Mouse (Mus musculus) Patski (cell line): ENCODE measurements around the gene 1810065E05Rik. TPM values are rescaled to one million over a fixed set of nuclear protein-coding genes. Genes with fewer than 3 reads are reported as not detected.

ENCODE experiments used
- ATAC-seq: fragments of 100-300 bp; one replicate; pipeline ENCODE4 v1.8.0; 2021
- CTCF ChIA-PET: fragments of 350-600 bp; sonication (Branson Sonifier 250); formaldehyde crosslinking; loops from one replicate; lab custom pipeline; 2022; ENCODE audit warnings: inconsistent platforms; lab: Charles Lee
- POLR2A ChIA-PET: fragments of 350-600 bp; sonication (Branson Sonifier 250); formaldehyde crosslinking; loops from one replicate; lab custom pipeline; 2022; ENCODE audit warnings: antibody characterized with exemption, inconsistent platforms; lab: Charles Lee
- DNase-seq: peaks from one replicate; pipeline ENCODE4 v3.0.0-alpha.2; 2011; ENCODE audit warnings: low read depth, low spot score
- H3K27me3 ChIP-seq: fragments of 371-371 bp; one replicate; pipeline ENCODE4 v1.5.1; 2021
- CTCF ChIP-seq: fragments of 100-300 bp; IDR thresholded peaks from one replicate; pipeline ENCODE4 v1.5.1; 2021
- in situ Hi-C: fragments of 300-500 bp; cut with MboI; formaldehyde crosslinking; loops from 3 replicates; pipeline ENCODE4 v1.11.1; 2018; ENCODE audit warnings: low pct_unique_long_range_greater_than_20kb, mixed read lengths
- polyA plus RNA-seq: library from polyadenylated mRNA; unstranded; gene quantifications from one replicate; pipeline ENCODE4 v1.2.3, GENCODE M21; 2021

1810065E05Rik gene
- polyA plus RNA-seq, result 13.8 TPM

DNA sequence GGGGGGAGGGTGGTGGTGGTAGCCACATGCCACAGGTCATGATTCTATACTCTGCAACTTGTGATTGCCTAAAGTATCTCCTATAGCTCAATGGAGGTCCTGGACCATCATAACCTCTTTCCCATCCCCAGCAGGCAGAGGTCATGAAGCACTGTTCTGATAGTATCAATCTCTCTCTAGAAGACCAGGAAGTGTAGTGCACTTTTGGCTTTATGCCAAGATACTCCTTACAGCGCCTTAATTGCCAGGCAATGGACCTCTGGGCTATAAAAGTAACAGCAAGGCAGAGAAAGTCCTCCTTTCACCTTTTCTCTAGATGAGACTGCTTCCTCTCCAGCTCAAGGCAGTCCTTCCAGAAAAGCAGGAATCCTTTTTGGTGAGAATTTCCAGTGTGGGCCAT, at the start of gene 1810065E05Rik:
1810065E05Rik (plus strand) TSS at position 297 of the 400 bp plus-strand sequence.
- ATAC-seq, result no peak
- in situ Hi-C loops, result no loop called here
- POLR2A ChIA-PET, result no interaction called here
- no peaks in the 10 kb centered on the region for H3K27me3 ChIP-seq
- TF ChIP-seq CTCF, result no peak
- DNase-seq, result no peak
- CTCF ChIA-PET, result no interaction called here

DNA sequence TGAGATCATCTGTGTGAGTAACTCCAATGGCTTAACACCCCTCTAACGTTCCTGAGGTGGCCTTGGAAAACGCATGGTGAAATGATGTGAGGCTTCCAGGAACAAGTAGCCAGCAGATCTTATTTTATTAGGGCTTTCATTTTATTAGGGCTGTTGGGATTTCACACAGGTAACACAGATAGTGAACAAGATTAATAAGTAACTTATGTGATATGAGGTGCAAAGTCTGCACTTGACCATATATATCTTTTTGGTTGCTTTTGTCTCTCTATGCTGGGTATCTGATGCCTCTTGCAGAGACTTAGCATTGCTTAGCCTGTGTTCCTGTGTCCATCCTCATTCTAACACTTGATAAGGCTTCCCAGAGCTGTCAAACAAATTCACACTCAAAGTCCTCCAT, 43.6 kb upstream of the 1810065E05Rik start:
- no peak for ATAC-seq
- no peak for DNase-seq
- no peak for TF ChIP-seq CTCF
- H3K27me3 ChIP-seq, result no peaks in the 10 kb centered on the region
- ChIA-PET CTCF (no interaction called here), POLR2A (no interaction called here)
- in situ Hi-C loops, result no loop called here

DNA sequence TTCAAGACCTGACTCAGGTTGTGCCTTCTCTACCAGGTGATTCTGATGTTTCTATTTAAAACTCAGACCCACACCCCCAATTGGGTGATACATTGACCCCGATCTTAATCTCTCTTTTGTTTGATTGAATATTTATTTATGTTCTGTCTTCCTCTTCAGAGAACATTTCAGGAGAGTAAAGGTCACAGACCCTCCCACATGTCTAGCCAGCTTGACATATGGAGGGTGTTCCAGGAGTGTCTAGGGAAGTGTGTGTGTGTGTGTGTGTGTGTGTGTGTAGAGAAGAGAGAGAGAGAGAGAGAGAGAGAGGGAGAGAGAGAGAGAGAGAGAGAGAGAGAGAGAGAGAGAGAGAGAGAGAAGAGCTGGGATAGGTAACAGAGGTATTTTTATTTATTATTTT, 43.2 kb upstream of the 1810065E05Rik start:
- ChIA-PET POLR2A (interaction anchor here (0.6 kb wide), 1 partner anchor 117 kb away, joined by 3 read pairs; no protein-coding TSS in a partner anchor), CTCF (no interaction called here)
- TF ChIP-seq CTCF, result no peak
- ATAC-seq (no peak), DNase-seq (no peak)
- no peaks in the 10 kb centered on the region for H3K27me3 ChIP-seq
- in situ Hi-C loops, result no loop called here

DNA sequence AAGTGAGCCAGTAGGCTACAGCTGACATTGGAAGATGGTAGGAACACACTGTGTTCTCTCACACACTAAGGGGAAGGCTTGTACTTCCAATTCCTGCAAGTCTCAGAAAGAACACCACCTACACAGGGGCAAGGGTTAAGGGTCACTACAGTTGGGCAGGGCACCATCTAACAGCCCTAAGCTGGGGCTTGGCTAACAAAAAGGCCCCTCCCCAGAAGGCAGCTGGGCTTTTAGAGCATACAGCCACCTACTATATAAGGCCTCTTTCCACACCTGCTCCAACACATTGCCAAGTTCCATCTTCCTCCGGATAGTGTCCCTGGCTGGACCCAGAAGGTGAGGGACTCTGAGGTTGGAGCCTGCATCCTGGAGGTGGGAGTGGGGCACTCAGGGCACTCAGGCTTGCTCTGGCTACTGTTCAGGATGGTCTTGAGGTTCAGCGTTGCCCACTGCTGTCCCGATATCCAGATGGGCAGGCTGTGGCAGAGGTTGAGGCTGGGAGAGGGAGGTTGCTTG, 42.1 kb upstream of the 1810065E05Rik start, which contains the start of gene Lypd8:
Lypd8 (plus strand) TSS at position 281 of the 516 bp plus-strand sequence.
- in situ Hi-C loops, result no loop called here
- CTCF ChIA-PET, result no interaction called here
- DNase-seq (no peak), ATAC-seq (no peak)
- no peak for TF ChIP-seq CTCF
- POLR2A ChIA-PET, result no interaction called here
- no peaks in the 10 kb centered on the region for H3K27me3 ChIP-seq

DNA sequence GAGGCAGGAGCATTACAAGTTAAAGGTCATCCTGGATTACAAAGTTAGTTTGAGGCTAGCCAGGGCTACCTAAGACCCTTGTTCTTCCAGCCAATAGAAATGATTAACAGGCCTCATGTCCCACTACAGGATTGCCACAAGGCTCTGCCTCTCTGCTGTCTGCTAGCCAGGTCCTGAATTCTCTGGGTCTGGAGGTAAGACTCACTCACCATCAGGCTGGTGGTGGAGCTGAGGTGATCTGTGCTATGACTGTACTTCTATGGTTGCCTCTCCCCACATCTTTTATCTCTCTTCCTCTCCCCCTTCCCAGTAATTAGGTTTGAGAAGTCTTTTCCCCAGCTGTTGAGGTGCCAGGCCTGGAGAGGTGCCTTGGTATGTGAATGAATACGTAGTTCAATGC, 41.4 kb upstream of the 1810065E05Rik start:
- ATAC-seq, result no peak
- CTCF ChIA-PET, result no interaction called here
- TF ChIP-seq CTCF, result no peak

DNA sequence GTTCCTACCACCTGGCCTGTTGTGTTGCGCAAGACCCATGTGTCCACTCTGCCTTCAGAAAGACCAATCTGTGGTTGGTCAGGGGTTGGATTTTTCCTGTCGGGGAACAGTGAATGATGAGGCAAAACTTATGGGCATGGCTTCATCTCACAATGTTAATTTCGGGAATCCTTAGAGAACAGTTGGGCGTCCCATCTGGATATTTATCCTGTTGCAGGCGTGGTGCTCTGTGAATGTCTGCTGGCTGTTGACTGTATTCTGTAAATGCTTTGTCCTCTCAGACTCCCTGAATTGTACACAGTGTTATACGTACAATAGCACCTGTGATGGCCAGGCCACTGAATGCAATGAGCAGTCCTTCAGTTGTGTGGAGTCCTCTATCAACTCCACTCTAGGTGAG, 38.4 kb upstream of the 1810065E05Rik start:
- DNase-seq, result no peak
- ChIA-PET CTCF (no interaction called here), POLR2A (no interaction called here)
- in situ Hi-C loops, result no loop called here
- TF ChIP-seq CTCF, result no peak
- no peak for ATAC-seq
- H3K27me3 ChIP-seq, result no peaks in the 10 kb centered on the region

More for the DNA sequence above, 41.4 kb upstream of the 1810065E05Rik start:
- no peak for DNase-seq
- in situ Hi-C loops, result no loop called here
- POLR2A ChIA-PET, result no interaction called here
- H3K27me3 ChIP-seq, result no peaks in the 10 kb centered on the region

DNA sequence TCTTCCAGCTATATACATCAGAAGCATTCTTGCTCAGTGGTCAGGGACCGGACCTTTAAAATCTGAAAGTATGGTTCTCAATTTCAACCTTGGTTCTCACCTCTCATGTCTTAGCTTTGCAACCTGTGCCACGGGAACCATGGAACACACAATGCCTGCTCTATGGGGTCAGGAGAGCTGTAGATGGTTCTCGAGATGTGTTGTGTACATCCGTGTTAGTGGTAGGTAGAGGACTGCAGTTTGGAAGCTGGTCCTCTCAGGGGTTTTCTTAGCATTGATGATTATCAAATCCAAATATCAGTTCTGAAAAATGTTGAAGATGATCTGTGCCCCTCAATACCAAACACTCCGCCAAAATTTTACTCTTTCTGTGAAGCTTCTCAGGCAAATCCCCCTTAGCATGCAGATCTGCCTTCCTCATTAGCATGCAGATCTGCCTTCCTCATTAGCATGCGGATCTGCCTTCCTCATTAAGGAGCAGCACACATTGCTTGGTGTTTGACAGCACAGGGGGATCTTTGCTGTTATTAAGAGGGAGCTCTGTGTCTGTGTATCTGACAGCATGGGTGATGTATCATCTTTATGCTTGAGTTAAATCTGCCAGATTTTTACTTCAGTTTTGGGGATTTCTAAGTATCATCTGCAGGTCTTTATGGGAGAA, 20.8 kb upstream of the 1810065E05Rik start:
- POLR2A ChIA-PET, result no interaction called here
- no peak for TF ChIP-seq CTCF
- in situ Hi-C loops, result loop anchor here (5.0 kb wide), 3 partner anchors 102 to 232 kb away; partner anchors contain the start of genes Olfr323 and Olfr331
- ATAC-seq (no peak), DNase-seq (no peak)
- no peaks in the 10 kb centered on the region for H3K27me3 ChIP-seq
- CTCF ChIA-PET, result interaction anchor here (0.8 to 4.0 kb wide), 3 partner anchors 24 to 99 kb away, joined by 3 to 17 read pairs (median 3); no protein-coding TSS in a partner anchor

DNA sequence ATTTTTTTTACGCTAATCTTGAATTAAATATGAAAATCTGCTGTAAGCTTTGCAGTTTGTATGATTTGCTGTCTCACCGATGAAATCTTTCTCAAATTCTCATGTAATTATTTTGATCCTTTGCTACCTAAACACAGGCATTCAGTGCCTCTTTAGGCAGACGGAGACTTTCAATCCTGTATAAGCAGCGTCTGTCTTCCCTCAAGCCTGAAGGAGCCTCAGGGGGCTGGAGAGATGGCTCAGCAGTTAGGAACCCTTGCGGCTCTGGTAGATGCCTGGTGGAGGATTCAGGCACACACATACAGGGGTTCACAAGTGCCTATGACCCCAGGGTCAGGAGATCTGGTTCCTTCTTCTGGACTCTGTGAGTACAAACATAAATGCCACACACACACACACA, 20.3 kb upstream of the 1810065E05Rik start:
- no peak for TF ChIP-seq CTCF
- CTCF ChIA-PET, result interaction anchor here (0.8 to 4.0 kb wide), 5 partner anchors 24 to 98 kb away, joined by 3 to 17 read pairs (median 4); no protein-coding TSS in a partner anchor
- no peaks in the 10 kb centered on the region for H3K27me3 ChIP-seq
- DNase-seq, result no peak
- POLR2A ChIA-PET, result no interaction called here
- no peak for ATAC-seq
- in situ Hi-C loops, result loop anchor here (5.0 kb wide), 1 partner anchor 232 kb away; the partner anchor contains the start of gene Olfr323

DNA sequence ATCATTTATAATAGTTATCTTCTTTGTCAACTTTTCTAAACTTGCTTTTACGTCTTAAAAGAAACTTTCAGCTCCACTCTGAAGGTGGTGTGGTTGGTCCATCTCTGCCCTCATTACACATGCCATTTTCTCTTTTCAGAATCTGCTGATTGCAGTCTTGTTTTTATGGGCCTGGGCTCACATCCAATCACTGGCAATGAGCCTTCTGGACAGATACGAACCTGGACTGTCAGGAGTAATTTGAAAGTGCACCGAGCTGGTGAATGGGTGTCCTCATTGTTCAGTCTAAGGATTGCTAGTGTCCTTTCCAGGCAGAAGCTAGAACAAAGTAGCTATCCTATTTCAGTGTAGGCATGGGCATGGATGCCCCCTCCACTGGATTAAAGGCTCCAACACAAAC, 12.8 kb upstream of the 1810065E05Rik start:
- no peak for TF ChIP-seq CTCF
- DNase-seq, result no peak
- ChIA-PET POLR2A (interaction anchor here (0.6 kb wide), 1 partner anchor 10 kb away, joined by 3 read pairs; no protein-coding TSS in a partner anchor), CTCF (interaction anchor here (0.8 kb wide), 1 partner anchor 9 kb away, joined by 3 read pairs; no protein-coding TSS in a partner anchor)
- H3K27me3 ChIP-seq, result no peaks in the 10 kb centered on the region
- no peak for ATAC-seq
- in situ Hi-C loops, result no loop called here

DNA sequence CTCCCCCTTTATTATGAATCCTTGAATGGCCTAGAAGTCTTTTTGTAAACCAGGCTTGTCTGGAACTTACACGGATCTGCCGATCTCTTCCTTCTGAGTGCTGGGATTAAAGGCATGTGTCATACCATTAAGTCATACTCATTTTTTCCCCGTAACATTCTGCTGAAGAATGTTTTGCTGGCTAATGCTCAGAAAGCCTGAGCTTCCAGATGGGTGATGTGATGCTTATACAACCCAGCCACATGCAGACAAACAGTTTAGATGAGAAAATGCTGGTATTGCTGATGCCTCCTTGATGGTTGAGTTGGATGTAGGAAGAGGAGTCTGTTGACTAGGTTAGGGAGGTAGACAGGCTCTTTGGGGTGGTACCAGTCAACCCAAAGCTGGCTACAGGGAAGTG, 2.6 kb upstream of the 1810065E05Rik start:
- TF ChIP-seq CTCF, result no peak
- ChIA-PET CTCF (interaction anchor here (1.2 to 2.2 kb wide), 4 partner anchors 9 to 82 kb away, joined by 4 to 6 read pairs (median 6); no protein-coding TSS in a partner anchor), POLR2A (interaction anchor here (0.6 to 1.1 kb wide), 2 partner anchors 20 to 42 kb away, joined by 3 read pairs; no protein-coding TSS in a partner anchor)
- in situ Hi-C loops, result no loop called here
- no peaks in the 10 kb centered on the region for H3K27me3 ChIP-seq
- ATAC-seq (peak; percentile 84), DNase-seq (peak; percentile 82)

DNA sequence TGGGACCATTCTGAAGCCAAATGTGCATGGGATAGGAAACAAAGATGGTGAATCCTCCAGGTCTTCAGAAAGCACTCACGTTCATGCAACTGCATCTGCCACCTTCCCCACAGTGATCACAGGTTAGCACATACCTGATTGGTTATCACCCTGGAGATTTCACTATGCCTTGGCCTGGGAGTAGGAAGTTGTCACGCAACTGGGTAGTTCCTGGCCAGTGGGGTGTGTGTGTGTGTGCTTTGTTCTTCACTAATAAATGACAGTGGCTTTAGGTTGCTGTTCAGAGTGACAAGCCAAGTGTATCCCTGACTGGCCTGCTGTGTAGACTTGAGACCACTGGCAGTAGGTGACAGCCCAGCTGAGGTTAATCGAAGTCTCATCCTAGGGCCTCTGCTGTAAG, 11.3 kb downstream of the 1810065E05Rik start, which contains the start of gene Gm12253:
Gm12253 (plus strand) TSS at position 301 of the 400 bp plus-strand sequence.
- CTCF ChIA-PET, result interaction anchor here (0.7 kb wide), 1 partner anchor 18 kb away, joined by 3 read pairs; no protein-coding TSS in a partner anchor
- POLR2A ChIA-PET, result interaction anchor here (1.1 kb wide), 1 partner anchor 8 kb away, joined by 3 read pairs; no protein-coding TSS in a partner anchor
- no peaks in the 10 kb centered on the region for H3K27me3 ChIP-seq
- in situ Hi-C loops, result no loop called here
- ATAC-seq (no peak), DNase-seq (no peak)
- TF ChIP-seq CTCF, result no peak
